Mouse (Mus musculus): ENCODE data around the gene Cbfa2t3. TPM values are rescaled to one million over a fixed set of nuclear protein-coding genes. Genes with fewer than 3 reads are reported as not detected.

Gene Cbfa2t3
- total RNA-seq, 2 experiments from 2014 or later = 40.0 to 43.6 TPM

- DNase-seq (ENCODE audit: extremely low spot score in 1 of 2, low spot score in 1 of 2) = no peak
Observed at GRCm38 (mm10) chr8:122669370-122669769, 29.5 kb downstream of the Cbfa2t3 start.

DNA sequence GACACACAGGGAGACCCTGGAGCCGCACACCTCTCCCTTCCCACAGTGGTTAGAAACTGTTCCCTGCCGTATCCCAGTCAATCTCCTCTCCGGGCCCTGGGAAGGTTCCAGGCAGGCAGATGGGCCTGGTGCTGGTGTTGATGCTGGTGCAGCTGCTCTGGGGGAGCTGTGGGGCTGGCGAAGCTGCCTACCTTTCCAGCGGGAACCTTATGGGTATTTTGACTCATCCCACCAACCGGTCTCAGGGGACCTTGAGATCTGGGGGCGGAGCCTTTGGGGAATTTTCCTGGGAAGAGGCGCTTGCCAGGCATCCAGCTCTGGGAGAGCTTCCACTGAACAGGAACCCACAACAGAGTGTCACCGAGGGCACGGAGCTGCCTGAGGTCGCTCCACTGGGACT is 31.1 kb downstream of the Cbfa2t3 start:
- peak in 1 of 2 experiments; percentile 33 for DNase-seq (ENCODE audit: extremely low spot score in 1 of 2, low spot score in 1 of 2)

- peak; percentile 20 to 47 for DNase-seq (ENCODE audit: extremely low spot score in 1 of 2, low spot score in 1 of 2)
Observed at GRCm38 (mm10) chr8:122666827-122667226, 32.1 kb downstream of the Cbfa2t3 start.

DNA sequence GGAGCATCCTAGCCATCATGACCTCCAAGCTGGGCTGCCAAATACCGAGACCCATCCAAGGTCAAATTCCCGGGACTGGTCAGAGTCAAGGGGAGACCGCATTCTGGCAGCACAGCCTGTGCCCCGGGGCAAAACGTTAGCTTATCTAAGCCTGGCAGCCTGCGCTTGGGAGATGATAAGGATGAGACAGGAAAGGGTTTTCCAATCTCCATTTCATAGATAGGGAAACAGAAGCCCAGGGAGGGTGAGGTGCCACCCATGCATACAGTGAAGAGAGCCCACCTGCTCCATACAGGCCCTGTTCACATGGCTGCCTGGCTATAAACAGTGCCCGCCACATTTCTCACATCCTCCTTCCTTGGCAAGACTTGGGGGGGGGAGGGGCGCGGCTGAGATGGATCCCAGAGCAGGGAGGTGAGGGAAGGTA is 32.6 kb downstream of the Cbfa2t3 start:
- no peak for DNase-seq (ENCODE audit: extremely low spot score in 1 of 2, low spot score in 1 of 2)

DNA sequence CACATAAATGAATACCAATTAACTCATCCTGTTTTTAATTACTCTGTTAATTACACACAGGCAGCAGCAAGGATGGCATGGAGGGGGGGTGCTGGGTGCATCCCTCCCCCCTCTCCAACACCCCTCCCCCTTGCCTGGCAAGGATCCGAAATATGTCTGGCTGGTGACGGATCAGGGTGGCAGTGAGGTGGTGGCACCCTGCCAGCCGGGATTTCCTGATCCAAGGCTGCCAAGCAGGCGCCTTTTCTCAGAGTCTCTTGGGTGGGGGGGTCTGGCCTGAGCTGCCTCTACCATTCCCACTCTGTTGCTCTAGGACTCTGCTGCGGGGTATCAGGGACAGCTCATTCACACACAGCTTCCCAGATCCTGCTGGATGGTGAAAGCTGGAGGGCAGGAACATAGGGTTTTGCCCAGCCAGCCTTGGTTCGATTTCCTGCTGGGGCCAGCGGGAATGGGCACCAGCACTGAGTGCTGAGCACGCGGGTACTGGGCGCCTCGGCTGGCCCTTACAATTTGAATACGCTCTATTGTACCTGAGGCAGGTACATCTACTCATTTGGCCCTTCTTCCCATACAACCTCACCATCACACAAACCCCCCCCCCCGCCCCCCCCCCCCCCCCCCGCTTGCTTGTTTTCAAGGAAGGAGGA is 33.1 kb downstream of the Cbfa2t3 start:
- DNase-seq (ENCODE audit: extremely low spot score in 1 of 2, low spot score in 1 of 2) = peak in 1 of 2 experiments; percentile 35

DNA sequence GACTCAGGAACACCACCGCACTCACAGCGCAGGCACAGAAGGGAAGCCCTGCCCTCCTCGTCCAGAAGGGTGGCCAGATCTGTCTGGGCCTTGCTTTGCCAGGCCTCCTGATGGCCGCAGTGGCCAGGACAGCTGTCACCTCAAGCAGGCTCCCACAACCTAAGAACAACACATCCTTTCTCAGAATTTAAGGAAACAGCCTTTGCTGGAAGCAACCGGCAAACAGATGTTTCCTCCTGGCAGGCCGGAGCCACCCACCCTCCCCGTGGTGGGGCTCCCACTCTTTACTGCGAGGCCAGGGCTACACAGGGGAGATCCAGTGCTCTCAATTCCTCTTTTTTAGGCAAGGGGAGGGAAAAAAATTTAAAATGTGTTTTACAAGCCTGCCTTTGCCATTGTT is 33.7 kb downstream of the Cbfa2t3 start:
- no peak for DNase-seq (ENCODE audit: extremely low spot score in 1 of 2, low spot score in 1 of 2)

DNA sequence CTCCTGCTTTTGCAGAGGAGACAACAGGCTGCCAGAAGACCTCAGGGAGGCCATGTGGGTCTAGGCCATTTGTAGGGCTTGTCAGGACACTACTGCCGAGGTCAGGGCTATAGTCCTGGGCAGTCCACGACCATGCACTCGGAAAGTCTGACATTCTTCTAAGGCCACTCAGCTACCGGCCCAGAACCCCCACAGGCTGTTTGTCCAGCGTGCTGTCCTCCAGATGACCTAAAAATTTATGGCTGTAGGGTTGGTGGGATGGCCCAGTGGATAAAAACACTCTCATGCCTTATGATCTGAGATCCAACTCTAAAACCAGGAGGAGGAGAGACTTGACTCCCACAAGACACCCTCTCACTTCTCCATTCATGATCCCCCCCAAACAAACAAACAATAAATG is 35.2 kb downstream of the Cbfa2t3 start:
- no peak for DNase-seq (ENCODE audit: extremely low spot score in 1 of 2, low spot score in 1 of 2)

DNA sequence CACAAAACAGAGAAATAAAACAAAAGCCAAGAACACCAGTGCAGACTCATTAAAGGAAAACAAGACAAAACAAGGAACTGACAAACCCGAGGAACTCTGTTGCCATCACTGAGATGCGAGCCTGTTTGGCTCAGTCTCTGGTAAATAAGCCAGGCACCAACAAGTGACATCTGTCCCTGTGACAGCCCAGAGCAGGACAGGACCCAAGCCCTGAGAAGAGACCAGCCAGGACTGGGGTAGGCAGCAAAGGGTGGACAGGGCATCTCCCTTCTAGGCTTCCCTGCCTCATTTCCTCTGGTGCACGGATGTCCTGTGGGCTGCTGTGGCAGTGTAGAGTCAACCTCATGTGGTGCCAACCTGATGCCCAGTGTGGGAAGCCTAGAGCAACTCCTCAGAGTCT is 35.8 kb downstream of the Cbfa2t3 start:
- DNase-seq (ENCODE audit: extremely low spot score in 1 of 2, low spot score in 1 of 2) = no peak

GRCm38 (mm10) chr8:122661894-122662293 is 37.0 kb downstream of the Cbfa2t3 start:
- no peak for DNase-seq (ENCODE audit: extremely low spot score in 1 of 2, low spot score in 1 of 2)

DNA sequence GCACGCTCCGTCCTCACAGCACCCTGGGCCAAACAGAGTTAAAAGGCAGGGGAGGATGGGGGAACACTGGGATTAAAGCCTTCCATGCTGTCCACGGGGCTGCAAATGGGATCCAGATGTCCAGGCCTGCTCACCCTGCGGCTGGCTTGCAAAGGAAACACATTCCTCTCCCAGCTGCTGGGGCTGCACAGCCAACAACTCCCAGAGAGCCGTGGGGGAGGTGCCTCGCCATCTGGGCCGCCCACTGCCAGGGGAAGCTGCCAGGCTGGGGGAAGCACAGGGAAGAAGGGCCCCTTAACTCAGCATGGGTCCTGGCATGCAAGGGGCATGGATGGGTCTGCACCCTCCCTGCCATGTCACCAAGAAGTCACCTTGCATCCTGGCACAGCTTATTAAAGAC is 37.8 kb downstream of the Cbfa2t3 start:
- DNase-seq (ENCODE audit: extremely low spot score in 1 of 2, low spot score in 1 of 2) = peak; percentile 51 to 61

GRCm38 (mm10) chr8:122660022-122660421 is 38.9 kb downstream of the Cbfa2t3 start:
- DNase-seq (ENCODE audit: extremely low spot score in 1 of 2, low spot score in 1 of 2) = peak in 1 of 2 experiments; percentile 48

DNA sequence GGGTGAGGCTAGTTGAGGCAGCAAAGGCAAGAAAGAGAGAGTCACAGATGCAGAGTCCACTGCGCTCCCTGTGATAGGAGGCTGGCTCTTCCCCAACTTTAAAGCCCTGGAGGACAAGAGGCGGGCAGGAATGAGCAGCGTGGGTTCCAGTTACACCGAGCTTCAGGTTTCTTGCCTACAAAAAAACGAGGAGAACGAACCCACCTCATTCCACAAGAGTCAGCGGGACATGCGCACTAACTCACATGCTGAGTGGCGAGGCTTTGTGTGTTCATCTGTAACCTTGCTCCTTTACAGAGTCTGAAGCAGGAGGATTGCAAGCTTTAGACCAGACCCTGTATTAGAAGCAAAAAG is 40.1 kb downstream of the Cbfa2t3 start:
- no peak for DNase-seq (ENCODE audit: extremely low spot score in 1 of 2, low spot score in 1 of 2)

GRCm38 (mm10) chr8:122658149-122658806 is 40.6 kb downstream of the Cbfa2t3 start:
- no peak for DNase-seq (ENCODE audit: extremely low spot score in 1 of 2, low spot score in 1 of 2)

- no peak for DNase-seq (ENCODE audit: extremely low spot score in 1 of 2, low spot score in 1 of 2)
Observed at GRCm38 (mm10) chr8:122656056-122656999, 42.6 kb downstream of the Cbfa2t3 start.

- DNase-seq (ENCODE audit: extremely low spot score in 1 of 2, low spot score in 1 of 2) = no peak
Observed at GRCm38 (mm10) chr8:122654768-122655167, 44.1 kb downstream of the Cbfa2t3 start.

- DNase-seq (ENCODE audit: extremely low spot score in 1 of 2, low spot score in 1 of 2) = no peak
Observed at GRCm38 (mm10) chr8:122652643-122653042, 46.3 kb downstream of the Cbfa2t3 start.

DNA sequence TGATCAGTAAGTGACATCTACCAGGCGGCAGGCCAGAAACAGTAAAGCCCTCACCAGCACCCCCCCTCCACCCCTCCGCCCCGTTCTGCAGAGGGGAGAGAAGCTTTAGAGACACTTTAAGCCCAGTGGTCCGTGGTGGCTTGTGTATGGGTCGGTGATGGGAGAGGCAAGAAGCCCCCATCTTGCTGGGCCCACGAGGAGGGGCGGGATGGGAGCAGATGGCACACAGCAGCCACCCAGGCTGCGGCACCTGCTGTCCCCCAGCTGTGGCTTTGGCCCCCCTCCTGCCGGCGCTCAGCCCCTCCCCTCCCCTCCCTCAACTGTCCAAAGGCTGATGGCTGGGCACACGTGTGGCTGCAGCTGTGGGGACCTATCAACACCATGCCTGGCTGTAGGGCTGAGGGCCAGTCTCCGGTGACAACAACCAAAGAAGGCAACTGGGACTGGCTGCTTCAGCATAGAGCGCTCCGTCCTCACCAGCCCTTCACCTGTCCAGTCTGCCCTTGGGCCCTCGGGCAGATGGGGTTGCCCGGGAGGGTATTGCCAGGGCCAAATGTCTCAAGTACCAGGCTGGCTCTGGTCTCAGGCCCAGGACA is 47.5 kb downstream of the Cbfa2t3 start:
- no peak for DNase-seq (ENCODE audit: extremely low spot score in 1 of 2, low spot score in 1 of 2)

DNA sequence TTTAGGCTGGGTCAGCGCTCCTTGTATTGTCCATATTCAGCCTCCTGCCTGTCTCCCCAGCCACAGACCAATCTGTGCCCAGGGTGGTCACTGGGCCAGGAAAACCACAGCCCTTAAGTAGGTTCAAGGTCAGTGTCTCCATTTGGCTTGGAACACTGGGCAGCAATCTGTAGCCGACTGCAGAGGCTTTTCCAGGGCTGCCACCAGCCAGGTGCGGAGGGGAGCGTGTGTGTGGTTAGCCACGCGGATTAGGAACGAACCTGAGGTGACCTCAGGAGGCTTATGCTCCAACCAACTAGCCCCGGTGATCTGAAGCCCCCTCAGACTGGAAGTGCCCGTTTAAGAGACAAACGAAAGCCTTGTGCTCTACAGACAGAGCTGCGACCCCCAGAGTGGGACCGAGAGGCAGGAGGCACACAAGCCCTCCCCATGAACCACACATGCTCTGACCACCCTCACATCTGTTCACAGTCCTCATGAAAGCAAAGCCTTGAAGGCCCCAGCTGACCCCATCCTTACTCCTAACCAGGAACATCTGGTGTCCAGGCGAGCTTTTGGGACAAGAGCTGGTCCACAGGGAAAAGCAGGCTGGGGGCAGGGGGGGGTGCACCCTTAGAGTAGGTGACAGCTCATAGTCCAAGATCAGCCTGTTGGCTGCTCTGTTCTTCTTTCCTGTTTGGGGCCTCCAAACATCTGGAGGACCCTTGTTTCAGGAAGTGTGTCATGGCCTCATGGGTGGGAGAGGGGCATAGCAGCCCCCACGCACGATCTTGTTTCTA is 50.5 kb downstream of the Cbfa2t3 start:
- DNase-seq (ENCODE audit: extremely low spot score in 1 of 2, low spot score in 1 of 2) = no peak

DNA sequence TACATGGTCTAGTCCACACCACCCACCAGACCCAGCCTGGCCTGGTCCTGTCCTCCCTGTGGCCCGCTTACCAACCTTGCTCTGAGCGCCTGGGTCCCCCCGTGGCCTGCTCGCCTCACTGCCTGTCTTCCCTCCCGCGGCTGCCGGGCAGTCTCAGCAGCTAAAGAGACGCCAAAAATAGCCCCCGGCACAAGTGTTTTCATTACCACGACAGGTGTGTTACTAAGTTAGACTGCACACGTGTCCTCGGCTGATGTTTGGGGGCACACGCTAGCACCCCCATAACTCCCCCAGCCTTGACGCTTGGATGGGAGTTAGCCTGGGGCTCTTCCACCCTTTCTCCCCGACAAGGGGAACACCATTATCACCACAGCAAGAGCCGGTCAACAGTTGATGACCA is 52.6 kb downstream of the Cbfa2t3 start:
- DNase-seq (ENCODE audit: extremely low spot score in 1 of 2, low spot score in 1 of 2) = no peak
